Mouse (Mus musculus): Measurements from ENCODE around the gene Efna3. TPM values are rescaled to one million over a fixed set of nuclear protein-coding genes. Genes with fewer than 3 reads are reported as not detected.

Gene Efna3
- total and polyA plus RNA-seq, 2 experiments, result not detected

GRCm38 (mm10) chr3:89361675-89362074 lies 38.9 kb upstream of the Efna3 start, which contains the start of gene Dcst2:
Gene Dcst2 (plus strand): TSS chr3:89361975.
- Histone ChIP-seq H3K36me3 (ENCODE audit: control insufficient read depth, insufficient read depth, low read length) (no peaks in the 10 kb centered on the region), H3K27me3 (ENCODE audit: control insufficient read depth, insufficient read depth, low read length) (no peaks in the 10 kb centered on the region), H3K79me2 (ENCODE audit: control insufficient read depth, insufficient read depth, low read length) (no peaks in the 10 kb centered on the region), H3K9ac (ENCODE audit: low read depth, low read length) (no peak within 1 kb of the TSS), H3K4me1 (ENCODE audit: control insufficient read depth, insufficient read depth, low read length) (no peaks in the 10 kb centered on the region), H3K4me3 (ENCODE audit: insufficient read depth, low read depth, low read length) (no peak within 1 kb of the TSS), H3K27ac (replicated peaks; ENCODE audit: insufficient read depth, low read depth, low read length) (no peak within 1 kb of the TSS)
- no peak for TF ChIP-seq POLR2A (IDR thresholded peaks at IDR 0.05; ENCODE audit: extremely low read depth, insufficient read depth, low read length)
- TF ChIP-seq CTCF (IDR thresholded peaks at IDR 0.05; ENCODE audit: low read depth, low read length), result no peak
- 93% methylated on average over 7 of the region's 7 CpGs for WGBS
- DNase-seq (ENCODE audit: extremely low read depth, low read depth, low spot score), result no peak

- H3K79me2 ChIP-seq (ENCODE audit: control insufficient read depth, insufficient read depth, low read length), result no peaks in the 10 kb centered on the region
- no peak for DNase-seq (ENCODE audit: extremely low read depth, low read depth, low spot score)
- no peak for TF ChIP-seq POLR2A (IDR thresholded peaks at IDR 0.05; ENCODE audit: extremely low read depth, insufficient read depth, low read length)
- no peak for TF ChIP-seq CTCF (IDR thresholded peaks at IDR 0.05; ENCODE audit: low read depth, low read length)
- H3K27ac ChIP-seq (replicated peaks; ENCODE audit: insufficient read depth, low read depth, low read length), result no peak overlapping the region
- 71% methylated on average over 3 of the region's 3 CpGs for WGBS
- H3K4me3 ChIP-seq (ENCODE audit: insufficient read depth, low read depth, low read length), result no peak overlapping the region
- no peaks in the 10 kb centered on the region; the same call in 1 of the 2 replicates for H3K4me1 ChIP-seq (ENCODE audit: control insufficient read depth, insufficient read depth, low read length)
- no peak overlapping the region for H3K9ac ChIP-seq (ENCODE audit: low read depth, low read length)
- H3K27me3 ChIP-seq (ENCODE audit: control insufficient read depth, insufficient read depth, low read length), result no peaks in the 10 kb centered on the region
- no peaks in the 10 kb centered on the region for H3K36me3 ChIP-seq (ENCODE audit: control insufficient read depth, insufficient read depth, low read length)
These were observed 37.5 kb upstream of the Efna3 start for GRCm38 (mm10) chr3:89360237-89360636.

GRCm38 (mm10) chr3:89359630-89360029 lies 36.9 kb upstream of the Efna3 start:
- WGBS, result 79% methylated on average over 6 of the region's 6 CpGs
- Histone ChIP-seq H3K4me1 (ENCODE audit: control insufficient read depth, insufficient read depth, low read length) (no peaks in the 10 kb centered on the region; the same call in 1 of the 2 replicates), H3K79me2 (ENCODE audit: control insufficient read depth, insufficient read depth, low read length) (no peaks in the 10 kb centered on the region), H3K4me3 (ENCODE audit: insufficient read depth, low read depth, low read length) (no peak overlapping the region), H3K36me3 (ENCODE audit: control insufficient read depth, insufficient read depth, low read length) (no peaks in the 10 kb centered on the region), H3K27ac (replicated peaks; ENCODE audit: insufficient read depth, low read depth, low read length) (no peak overlapping the region), H3K9ac (ENCODE audit: low read depth, low read length) (no peak overlapping the region), H3K27me3 (ENCODE audit: control insufficient read depth, insufficient read depth, low read length) (no peaks in the 10 kb centered on the region)
- TF ChIP-seq CTCF (IDR thresholded peaks at IDR 0.05; ENCODE audit: low read depth, low read length) (no peak), POLR2A (IDR thresholded peaks at IDR 0.05; ENCODE audit: extremely low read depth, insufficient read depth, low read length) (no peak)
- DNase-seq (ENCODE audit: extremely low read depth, low read depth, low spot score), result no peak

GRCm38 (mm10) chr3:89356029-89356428 lies 33.3 kb upstream of the Efna3 start:
- 89% methylated on average over 9 of the region's 9 CpGs for WGBS
- H3K36me3 ChIP-seq (ENCODE audit: control insufficient read depth, insufficient read depth, low read length), result no peaks in the 10 kb centered on the region
- H3K79me2 ChIP-seq (ENCODE audit: control insufficient read depth, insufficient read depth, low read length), result no peaks in the 10 kb centered on the region
- DNase-seq (ENCODE audit: extremely low read depth, low read depth, low spot score), result no peak
- H3K4me1 ChIP-seq (ENCODE audit: control insufficient read depth, insufficient read depth, low read length), result no peaks in the 10 kb centered on the region; the same call in 1 of the 2 replicates
- no peaks in the 10 kb centered on the region for H3K27me3 ChIP-seq (ENCODE audit: control insufficient read depth, insufficient read depth, low read length)
- H3K27ac ChIP-seq (replicated peaks; ENCODE audit: insufficient read depth, low read depth, low read length), result no peak overlapping the region
- H3K4me3 ChIP-seq (ENCODE audit: insufficient read depth, low read depth, low read length), result no peak overlapping the region
- no peak overlapping the region for H3K9ac ChIP-seq (ENCODE audit: low read depth, low read length)
- TF ChIP-seq CTCF (IDR thresholded peaks at IDR 0.05; ENCODE audit: low read depth, low read length) (no peak), POLR2A (IDR thresholded peaks at IDR 0.05; ENCODE audit: extremely low read depth, insufficient read depth, low read length) (no peak)

- Histone ChIP-seq H3K27me3 (ENCODE audit: control insufficient read depth, insufficient read depth, low read length) (no peaks in the 10 kb centered on the region), H3K79me2 (ENCODE audit: control insufficient read depth, insufficient read depth, low read length) (no peaks in the 10 kb centered on the region), H3K4me3 (ENCODE audit: insufficient read depth, low read depth, low read length) (no peak overlapping the region), H3K36me3 (ENCODE audit: control insufficient read depth, insufficient read depth, low read length) (no peaks in the 10 kb centered on the region), H3K27ac (replicated peaks; ENCODE audit: insufficient read depth, low read depth, low read length) (no peak overlapping the region), H3K4me1 (ENCODE audit: control insufficient read depth, insufficient read depth, low read length) (no peaks in the 10 kb centered on the region; the same call in 1 of the 2 replicates), H3K9ac (ENCODE audit: low read depth, low read length) (no peak overlapping the region)
- no peak for TF ChIP-seq POLR2A (IDR thresholded peaks at IDR 0.05; ENCODE audit: extremely low read depth, insufficient read depth, low read length)
- TF ChIP-seq CTCF (IDR thresholded peaks at IDR 0.05; ENCODE audit: low read depth, low read length), result no peak
- WGBS, result 59% methylated on average over 6 of the region's 6 CpGs
- DNase-seq (ENCODE audit: extremely low read depth, low read depth, low spot score), result no peak
These were observed 32.7 kb upstream of the Efna3 start for GRCm38 (mm10) chr3:89355512-89355902.

GRCm38 (mm10) chr3:89354816-89355511 lies 32.2 kb upstream of the Efna3 start:
- H3K4me1 ChIP-seq (ENCODE audit: control insufficient read depth, insufficient read depth, low read length), result no peaks in the 10 kb centered on the region; the same call in 1 of the 2 replicates
- no peak overlapping the region for H3K9ac ChIP-seq (ENCODE audit: low read depth, low read length)
- DNase-seq (ENCODE audit: extremely low read depth, low read depth, low spot score), result peak; percentile 48
- H3K27ac ChIP-seq (replicated peaks; ENCODE audit: insufficient read depth, low read depth, low read length), result no peak overlapping the region
- peak; percentile 83 for TF ChIP-seq CTCF (IDR thresholded peaks at IDR 0.05; ENCODE audit: low read depth, low read length)
- no peak for TF ChIP-seq POLR2A (IDR thresholded peaks at IDR 0.05; ENCODE audit: extremely low read depth, insufficient read depth, low read length)
- H3K36me3 ChIP-seq (ENCODE audit: control insufficient read depth, insufficient read depth, low read length), result no peaks in the 10 kb centered on the region
- 16% methylated on average over 5 of the region's 5 CpGs for WGBS
- H3K4me3 ChIP-seq (ENCODE audit: insufficient read depth, low read depth, low read length), result no peak overlapping the region
- no peaks in the 10 kb centered on the region for H3K79me2 ChIP-seq (ENCODE audit: control insufficient read depth, insufficient read depth, low read length)
- H3K27me3 ChIP-seq (ENCODE audit: control insufficient read depth, insufficient read depth, low read length), result no peaks in the 10 kb centered on the region

Data from liver, adult 2 months (tissue).